Mouse (Mus musculus) right cerebral cortex, postnatal 25 days (tissue): ENCODE measurements at regions not wholly inside any gene's neighbourhood (a gene's known extent, or its start where the extent isn't known, plus 50 kb on each side); places are given as distances from the start of the nearest gene placed in this dataset.

Experiments used
- DNase-seq: peaks from one replicate; pipeline ENCODE4 v3.0.0; 2022

GRCm38 (mm10) chr3:52496965-52497364 lies 228.8 kb downstream of the Foxo1 start:
- no peak for DNase-seq

- DNase-seq: no peak
These were observed 227.3 kb downstream of the Foxo1 start for GRCm38 (mm10) chr3:52495401-52495800.

GRCm38 (mm10) chr3:52494924-52495323 lies 226.8 kb downstream of the Foxo1 start:
- no peak for DNase-seq

- no peak for DNase-seq
These were observed 211.1 kb downstream of the Foxo1 start for GRCm38 (mm10) chr3:52479186-52479585.

- no peak for DNase-seq
These were observed 201.8 kb downstream of the Foxo1 start for GRCm38 (mm10) chr3:52469900-52470299.

GRCm38 (mm10) chr3:52469397-52469796 lies 201.3 kb downstream of the Foxo1 start:
- no peak for DNase-seq

GRCm38 (mm10) chr3:52468326-52468725 lies 200.2 kb downstream of the Foxo1 start:
- DNase-seq: no peak

GRCm38 (mm10) chr3:52467876-52468275 lies 199.7 kb downstream of the Foxo1 start:
- no peak for DNase-seq

- DNase-seq: no peak
These were observed 198.9 kb downstream of the Foxo1 start for GRCm38 (mm10) chr3:52466984-52467565.

- no peak for DNase-seq
These were observed 198.4 kb downstream of the Foxo1 start for GRCm38 (mm10) chr3:52466571-52466970.

- no peak for DNase-seq
These were observed 195.8 kb downstream of the Foxo1 start for GRCm38 (mm10) chr3:52463911-52464310.

GRCm38 (mm10) chr3:52454955-52455354 lies 186.8 kb downstream of the Foxo1 start:
- DNase-seq: no peak

GRCm38 (mm10) chr3:52453041-52453440 lies 184.9 kb downstream of the Foxo1 start:
- no peak for DNase-seq

GRCm38 (mm10) chr3:52452345-52452744 lies 184.2 kb downstream of the Foxo1 start:
- DNase-seq: no peak

GRCm38 (mm10) chr3:52446991-52447390 lies 178.9 kb downstream of the Foxo1 start:
- DNase-seq: no peak

GRCm38 (mm10) chr3:52446500-52446899 lies 178.4 kb downstream of the Foxo1 start:
- no peak for DNase-seq

GRCm38 (mm10) chr3:52444420-52445119 lies 176.4 kb downstream of the Foxo1 start:
- DNase-seq: no peak

GRCm38 (mm10) chr3:52443856-52444255 lies 175.7 kb downstream of the Foxo1 start:
- peak; percentile 7 for DNase-seq

- DNase-seq: no peak
These were observed 161.0 kb downstream of the Foxo1 start for GRCm38 (mm10) chr3:52429014-52429589.

- no peak for DNase-seq
These were observed 154.7 kb downstream of the Foxo1 start for GRCm38 (mm10) chr3:52422826-52423225.

- no peak for DNase-seq
These were observed 148.1 kb downstream of the Foxo1 start for GRCm38 (mm10) chr3:52416261-52416660.

- DNase-seq: no peak
These were observed 147.2 kb downstream of the Foxo1 start for GRCm38 (mm10) chr3:52415361-52415760.

- no peak for DNase-seq
These were observed 145.9 kb downstream of the Foxo1 start for GRCm38 (mm10) chr3:52414017-52414416.

- DNase-seq: no peak
These were observed 145.1 kb downstream of the Foxo1 start for GRCm38 (mm10) chr3:52413187-52413746.
